Mouse (Mus musculus) midbrain, embryonic 16.5 days (tissue): ENCODE measurements around the gene Got1. TPM values are rescaled to one million over a fixed set of nuclear protein-coding genes. Genes with fewer than 3 reads are reported as not detected.

Source experiments
- ATAC-seq: fragments of 200-750 bp; cut with Nextera tagmentation; 2 replicates; pipeline ENCODE4 v1.8.0; 2017; ENCODE audit warnings: moderate TSS enrichment
- H3K27ac ChIP-seq: fragments of 300-500 bp; sonication (generic); 2 replicates; pipeline ENCODE4 v1.5.1; 2014; ENCODE audit warnings: mild to moderate bottlenecking, low read length, mixed read lengths
- H3K27me3 ChIP-seq: fragments of 300-500 bp; sonication (generic); 2 replicates; pipeline ENCODE4 v1.6.1; 2014; ENCODE audit warnings: low read depth, low read length, mixed read lengths; ENCODE audit not compliant: control insufficient read depth, insufficient read depth
- H3K36me3 ChIP-seq: fragments of 300-500 bp; sonication (generic); 2 replicates; pipeline ENCODE4 v1.6.1; 2014; ENCODE audit warnings: mild to moderate bottlenecking, low read length, moderate library complexity, mixed read lengths; ENCODE audit not compliant: control insufficient read depth, insufficient read depth
- H3K4me1 ChIP-seq: fragments of 300-500 bp; sonication (generic); 2 replicates; pipeline ENCODE4 v1.6.1; 2014; ENCODE audit warnings: mild to moderate bottlenecking, low read length, mixed read lengths; ENCODE audit not compliant: control insufficient read depth, insufficient read depth
- H3K4me2 ChIP-seq: fragments of 300-500 bp; sonication (generic); 2 replicates; pipeline ENCODE4 v1.6.1; 2014; ENCODE audit warnings: mild to moderate bottlenecking, low read length, mixed read lengths
- H3K4me3 ChIP-seq: fragments of 300-500 bp; sonication (generic); 2 replicates; pipeline ENCODE4 v1.5.1; 2014; ENCODE audit warnings: low read depth, mild to moderate bottlenecking, low read length, moderate library complexity, mixed read lengths
- H3K9ac ChIP-seq: fragments of 300-500 bp; sonication (generic); 2 replicates; pipeline ENCODE4 v1.6.1; 2014; ENCODE audit warnings: low read depth, low read length, mixed read lengths
- H3K9me3 ChIP-seq: fragments of 300-500 bp; sonication (generic); replicated peaks from 2 replicates; pipeline ENCODE4 v1.6.1; 2014; ENCODE audit warnings: mild to moderate bottlenecking, low read length, mixed read lengths; ENCODE audit not compliant: control insufficient read depth, poor library complexity, severe bottlenecking
- WGBS: fragments of 180-500 bp; shearing (Covaris S2); extraction: QIAGEN DNeasy Blood & Tissue Kit; methylation state at CpG from one replicate; pipeline ENCODE4 v1.1.7; 2014; 5-methylcytosine and 5-hydroxymethylcytosine counted together
- polyA plus RNA-seq: library from polyadenylated mRNA; unstranded; fragments of >200 nt; fragmentation: Nextera tagmentation; extraction: Ambion mirVana; gene quantifications from 2 replicates; pipeline ENCODE4 v1.2.1, GENCODE M21; 2015

Gene Got1
- polyA plus RNA-seq: 107 and 113 TPM in 2 replicates

DNA sequence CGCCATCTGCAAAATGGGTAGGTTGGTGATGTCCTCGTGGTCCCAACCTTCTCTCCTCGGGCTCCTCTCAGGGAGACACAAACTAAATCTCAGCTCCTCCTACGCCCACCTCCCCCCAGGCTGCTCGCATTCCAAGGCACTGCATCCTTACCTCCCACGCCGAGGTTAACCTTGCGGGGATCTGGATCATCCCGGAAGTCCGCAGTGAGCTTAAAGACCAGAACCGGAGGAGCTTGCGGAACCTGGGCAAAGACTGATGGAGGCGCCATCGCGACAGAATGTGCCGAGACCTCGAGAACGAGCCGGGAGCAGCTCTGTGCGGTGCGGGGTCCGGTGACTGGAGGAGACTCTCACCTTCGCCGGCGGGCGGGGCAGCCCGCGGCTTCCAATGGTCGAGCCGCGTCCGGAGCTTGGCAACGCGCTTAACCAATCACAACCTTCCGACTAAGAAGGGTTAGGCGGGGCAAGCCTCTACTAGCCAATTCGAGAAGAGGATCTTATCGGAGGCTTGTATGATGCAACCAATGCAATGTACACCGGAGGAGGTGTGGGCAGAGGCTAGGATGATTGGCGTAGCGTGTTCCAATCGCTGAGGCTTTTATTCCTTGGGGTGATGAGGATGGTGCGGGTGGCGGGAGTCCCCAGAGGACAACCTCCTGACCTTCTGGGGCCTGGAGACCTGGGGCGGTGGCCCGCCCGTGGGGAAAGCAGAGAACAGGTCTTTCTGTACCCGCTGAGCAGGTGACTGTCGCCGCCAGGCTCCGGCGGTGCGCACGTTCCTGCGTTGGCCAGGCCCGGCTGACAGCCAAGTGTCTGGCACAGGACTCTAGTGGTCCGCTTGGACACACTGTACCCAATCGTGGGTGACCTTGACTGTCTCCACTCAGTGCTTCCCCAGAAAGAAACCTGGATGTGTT lies at the start of gene Got1:
TSS of gene Got1 (minus strand) at position 419 of the 917 bp plus-strand sequence.
- Histone ChIP-seq H3K9ac (peak within 1 kb of the TSS; percentile 89), H3K4me3 (peak within 1 kb of the TSS; percentile 55), H3K27me3 (no peaks in the 10 kb centered on the region), H3K4me1 (peaks cover 30% of the 10 kb centered on the region), H3K36me3 (no peaks in the 10 kb centered on the region), H3K27ac (peak within 1 kb of the TSS; percentile 89), H3K4me2 (peak within 1 kb of the TSS; percentile 85), H3K9me3 (no peaks in the 10 kb centered on the region)
- ATAC-seq: peak; percentile 99
- under 1% methylated on average over 58 of the region's 58 CpGs for WGBS

- 16% methylated on average over 32 of the region's 32 CpGs for WGBS
- peak; percentile 91 for ATAC-seq
- Histone ChIP-seq H3K27me3 (peaks cover 19% of the 10 kb centered on the region), H3K4me3 (peak overlapping the region; percentile 50), H3K9me3 (no peaks in the 10 kb centered on the region), H3K9ac (peak overlapping the region; percentile 57), H3K4me1 (no peaks in the 10 kb centered on the region; the same call in 1 of the 2 replicates), H3K27ac (no peak overlapping the region), H3K36me3 (no peaks in the 10 kb centered on the region), H3K4me2 (peak overlapping the region; percentile 70)
Observed at GRCm38 (mm10) chr19:43570831-43571790, 46.7 kb upstream of the Got1 start.

- Histone ChIP-seq H3K9ac (no peak overlapping the region), H3K4me3 (no peak overlapping the region), H3K27me3 (peaks cover 18% of the 10 kb centered on the region), H3K4me2 (no peak overlapping the region), H3K9me3 (no peaks in the 10 kb centered on the region), H3K27ac (no peak overlapping the region), H3K36me3 (no peaks in the 10 kb centered on the region), H3K4me1 (no peaks in the 10 kb centered on the region; the same call in 1 of the 2 replicates)
- 51% methylated on average over 6 of the region's 6 CpGs for WGBS
- no peak for ATAC-seq
Observed at GRCm38 (mm10) chr19:43569133-43569532, 44.7 kb upstream of the Got1 start.

DNA sequence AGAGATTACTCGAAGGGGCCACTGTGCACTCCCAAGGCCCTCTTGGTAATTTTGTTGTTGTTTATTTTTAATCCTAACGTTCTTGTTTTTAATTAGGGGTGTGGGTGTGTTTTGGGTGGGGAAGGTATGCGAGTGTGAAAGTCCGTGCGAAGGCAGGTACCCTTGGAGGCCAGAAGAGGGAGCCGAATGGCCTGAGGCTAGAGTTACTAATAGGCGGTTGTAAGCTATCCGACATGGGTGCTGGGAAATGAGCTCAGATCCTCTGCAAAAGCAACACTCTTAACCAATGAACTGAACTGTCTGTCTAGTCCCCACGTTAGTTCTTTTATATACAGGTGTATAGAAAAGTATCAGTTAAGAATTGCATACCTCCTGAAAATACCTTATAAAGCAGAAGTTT lies 43.9 kb upstream of the Got1 start:
- Histone ChIP-seq H3K9me3 (no peaks in the 10 kb centered on the region), H3K4me2 (no peak overlapping the region), H3K27ac (no peak overlapping the region), H3K9ac (no peak overlapping the region), H3K27me3 (peaks cover 11% of the 10 kb centered on the region), H3K36me3 (no peaks in the 10 kb centered on the region), H3K4me1 (no peaks in the 10 kb centered on the region; the same call in 1 of the 2 replicates), H3K4me3 (no peak overlapping the region)
- 52% methylated on average over 9 of the region's 9 CpGs for WGBS
- ATAC-seq: no peak

- Histone ChIP-seq H3K9me3 (no peaks in the 10 kb centered on the region), H3K27me3 (no peaks in the 10 kb centered on the region), H3K4me3 (no peak overlapping the region), H3K9ac (no peak overlapping the region), H3K4me2 (no peak overlapping the region), H3K4me1 (no peaks in the 10 kb centered on the region), H3K27ac (no peak overlapping the region), H3K36me3 (no peaks in the 10 kb centered on the region)
- WGBS: 71% methylated on average over 5 of the region's 5 CpGs
- no peak for ATAC-seq
Observed at GRCm38 (mm10) chr19:43563166-43563565, 38.8 kb upstream of the Got1 start.

GRCm38 (mm10) chr19:43561841-43562240 lies 37.4 kb upstream of the Got1 start:
- no peak for ATAC-seq
- Histone ChIP-seq H3K4me1 (no peaks in the 10 kb centered on the region), H3K4me2 (no peak overlapping the region), H3K36me3 (no peaks in the 10 kb centered on the region), H3K27ac (no peak overlapping the region), H3K9ac (no peak overlapping the region), H3K4me3 (no peak overlapping the region), H3K27me3 (no peaks in the 10 kb centered on the region), H3K9me3 (no peaks in the 10 kb centered on the region)
- WGBS: 90% methylated on average over 4 of the region's 4 CpGs

DNA sequence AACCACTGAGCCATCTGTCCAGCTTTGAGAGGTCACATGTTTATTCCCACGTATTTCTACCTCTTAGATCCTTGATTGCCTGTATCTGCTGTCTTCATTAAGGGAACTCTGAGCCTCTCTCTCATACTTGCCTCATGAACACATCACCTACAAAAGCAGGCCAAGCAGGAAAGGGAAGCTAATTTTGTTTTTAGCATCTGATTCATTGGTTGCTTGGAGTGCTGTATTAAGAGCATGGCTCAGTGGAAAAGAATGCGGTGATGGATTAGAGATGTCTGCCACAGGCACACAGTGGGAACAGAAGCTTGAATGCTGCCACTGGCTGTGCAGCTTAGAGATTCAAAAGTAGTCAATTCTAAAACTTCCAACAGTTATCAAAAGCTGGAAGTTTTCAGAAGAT lies 35.8 kb upstream of the Got1 start:
- Histone ChIP-seq H3K9ac (no peak overlapping the region), H3K4me1 (no peaks in the 10 kb centered on the region), H3K36me3 (no peaks in the 10 kb centered on the region), H3K4me2 (no peak overlapping the region), H3K27ac (no peak overlapping the region), H3K9me3 (no peaks in the 10 kb centered on the region), H3K27me3 (no peaks in the 10 kb centered on the region), H3K4me3 (no peak overlapping the region)
- WGBS: 72% methylated on average over 2 of the region's 2 CpGs
- ATAC-seq: no peak

DNA sequence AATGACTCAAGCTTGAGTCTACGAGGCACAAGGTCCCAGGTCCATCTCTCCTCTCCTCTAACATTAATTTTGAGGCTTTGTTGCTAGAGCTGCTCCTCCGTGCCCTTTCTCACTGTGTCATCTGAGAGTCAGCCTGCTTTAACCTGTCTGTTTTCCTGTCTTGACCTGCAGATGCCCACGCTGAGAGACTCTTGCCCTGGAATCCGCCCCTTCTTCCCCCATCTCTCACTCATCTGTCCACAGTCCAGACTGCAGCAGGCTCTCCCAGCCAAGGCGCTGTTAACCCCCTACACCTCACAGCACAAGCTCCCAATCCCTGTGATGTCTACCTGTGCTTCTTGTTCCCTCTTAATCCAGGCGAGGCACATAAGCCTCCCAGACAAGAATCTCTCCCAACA lies 27.1 kb upstream of the Got1 start:
- no peak for ATAC-seq

More for the DNA sequence above, 27.1 kb upstream of the Got1 start:
- Histone ChIP-seq H3K36me3 (no peaks in the 10 kb centered on the region), H3K4me2 (no peak overlapping the region), H3K27ac (no peak overlapping the region), H3K9ac (no peak overlapping the region), H3K27me3 (no peaks in the 10 kb centered on the region), H3K9me3 (no peaks in the 10 kb centered on the region), H3K4me3 (no peak overlapping the region), H3K4me1 (peaks cover 5% of the 10 kb centered on the region)
- 84% methylated on average over 6 of the region's 6 CpGs for WGBS
